Mouse (Mus musculus): ENCODE data around the gene Il4i1. TPM values are rescaled to one million over a fixed set of nuclear protein-coding genes. Genes with fewer than 3 reads are reported as not detected.

Il4i1 gene
- polyA plus RNA-seq, 1 experiment from 2014 or later = 0.64 TPM

GRCm38 (mm10) chr7:44859896-44860295, 43.7 kb downstream of the Il4i1 start:
- H3K4me1 ChIP-seq = peaks cover 55% of the 10 kb centered on the region
- no peak overlapping the region for H3K9ac ChIP-seq
- H3K9me3 ChIP-seq (replicated peaks) = no peaks in the 10 kb centered on the region
- no peak overlapping the region for H3K4me3 ChIP-seq
- H3K27me3 ChIP-seq (replicated peaks) = no peaks in the 10 kb centered on the region
- peaks cover 56% of the 10 kb centered on the region for H3K36me3 ChIP-seq
- WGBS (ENCODE audit: insufficient replicate concordance) = 80% methylated on average over 11 of the region's 11 CpGs
- no peak for ATAC-seq
- no peak overlapping the region for H3K4me2 ChIP-seq
- no peak overlapping the region for H3K27ac ChIP-seq

DNA sequence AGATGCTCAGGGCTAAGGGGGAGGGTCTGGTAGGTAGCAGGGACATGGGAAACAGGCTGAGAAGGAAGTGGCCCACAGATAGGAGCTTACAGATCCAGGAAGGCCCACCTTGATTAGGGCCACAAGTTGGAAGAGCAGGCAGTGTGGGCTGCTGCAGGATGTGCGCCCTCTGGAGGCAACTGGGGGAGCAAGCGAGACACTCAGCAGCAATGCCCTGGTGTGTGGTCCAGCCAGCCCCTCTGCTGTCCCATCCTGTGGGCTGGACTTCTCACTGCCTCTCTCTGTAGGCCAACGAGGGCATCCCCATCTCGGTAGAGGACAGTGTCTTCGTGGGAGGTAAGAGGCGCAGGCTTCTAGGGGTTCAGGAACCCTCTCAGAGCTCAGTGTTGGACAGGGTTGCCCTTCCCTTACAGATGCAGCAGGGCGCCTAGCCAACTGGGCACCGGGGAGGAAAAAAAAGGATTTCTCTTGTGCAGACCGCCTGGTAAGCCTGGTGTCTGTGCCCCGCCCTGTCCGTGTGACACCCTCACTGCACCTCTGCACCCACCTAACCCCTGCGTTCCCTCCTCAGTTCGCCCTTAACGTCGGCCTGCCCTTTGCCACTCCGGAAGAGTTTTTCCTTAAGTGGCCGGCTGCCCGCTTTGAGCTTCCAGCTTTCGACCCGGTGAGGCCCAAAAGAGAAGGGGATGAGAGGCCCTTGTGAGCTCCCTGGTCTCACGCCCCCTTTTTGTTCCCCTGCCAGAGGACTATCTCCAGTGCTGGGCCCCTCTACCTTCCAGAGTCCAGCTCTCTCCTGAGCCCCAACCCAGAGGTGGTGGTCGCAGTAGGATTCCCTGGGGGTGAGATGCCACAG, 44.6 kb downstream of the Il4i1 start:
- no peak overlapping the region for H3K27ac ChIP-seq
- H3K9ac ChIP-seq = 0 out of 2 replicates have a peak overlapping the region, but pooled peaks have one; percentile 2
- no peaks in the 10 kb centered on the region for H3K9me3 ChIP-seq (replicated peaks)
- H3K36me3 ChIP-seq = peaks cover 65% of the 10 kb centered on the region
- H3K27me3 ChIP-seq (replicated peaks) = no peaks in the 10 kb centered on the region
- ATAC-seq = 0 out of 2 replicates have a peak, but pooled peaks have one; percentile 22
- peaks cover 55% of the 10 kb centered on the region for H3K4me1 ChIP-seq
- H3K4me3 ChIP-seq = no peak overlapping the region
- 54% methylated on average over 22 of the region's 22 CpGs for WGBS (ENCODE audit: insufficient replicate concordance)
- no peak overlapping the region for H3K4me2 ChIP-seq

DNA sequence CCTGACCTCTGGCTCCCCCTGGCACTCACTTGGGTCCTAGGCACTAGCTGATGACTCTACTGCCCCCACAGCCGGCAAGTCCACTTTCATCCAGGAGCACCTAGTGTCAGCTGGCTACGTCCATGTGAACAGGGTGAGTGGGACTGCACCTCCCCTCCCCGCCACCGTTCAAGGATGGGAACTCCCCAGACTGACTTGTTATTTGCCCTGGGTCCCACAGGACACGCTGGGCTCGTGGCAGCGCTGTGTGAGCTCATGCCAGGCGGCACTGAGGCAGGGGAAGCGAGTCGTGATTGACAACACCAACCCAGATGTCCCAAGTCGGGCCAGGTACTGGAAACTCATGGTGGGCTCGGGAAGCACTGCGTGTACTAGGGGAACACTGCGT, 45.2 kb downstream of the Il4i1 start:
- ATAC-seq = no peak
- Histone ChIP-seq H3K4me3 (no peak overlapping the region), H3K4me1 (peaks cover 55% of the 10 kb centered on the region), H3K27ac (no peak overlapping the region), H3K4me2 (no peak overlapping the region), H3K9me3 (replicated peaks) (no peaks in the 10 kb centered on the region), H3K27me3 (replicated peaks) (no peaks in the 10 kb centered on the region), H3K9ac (no peak overlapping the region), H3K36me3 (peaks cover 70% of the 10 kb centered on the region)
- WGBS (ENCODE audit: insufficient replicate concordance) = 81% methylated on average over 14 of the region's 14 CpGs

DNA sequence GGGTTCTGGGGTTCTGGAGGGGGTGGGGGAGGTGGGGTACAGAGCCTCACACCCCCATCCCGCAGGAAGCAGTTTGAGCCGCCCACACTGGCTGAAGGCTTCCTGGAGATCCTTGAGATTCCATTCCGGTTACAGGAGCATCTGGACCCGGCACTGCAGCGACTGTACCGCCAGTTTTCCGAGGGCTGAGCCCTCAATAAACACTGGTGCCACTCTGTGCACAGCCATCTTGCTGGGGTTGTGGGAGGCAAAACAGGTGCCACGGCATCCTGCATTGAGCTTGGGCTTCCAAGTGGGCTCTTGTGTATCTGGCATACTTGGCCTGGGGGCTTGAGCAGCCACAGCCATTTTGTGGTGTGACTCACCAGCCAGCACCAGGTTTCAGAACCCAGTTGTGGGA, 46.2 kb downstream of the Il4i1 start:
- H3K9me3 ChIP-seq (replicated peaks) = no peaks in the 10 kb centered on the region
- peaks cover 71% of the 10 kb centered on the region for H3K36me3 ChIP-seq
- H3K27ac ChIP-seq = no peak overlapping the region
- no peak overlapping the region for H3K4me3 ChIP-seq
- peaks cover 62% of the 10 kb centered on the region for H3K4me1 ChIP-seq
- 88% methylated on average over 8 of the region's 8 CpGs for WGBS (ENCODE audit: insufficient replicate concordance)
- H3K9ac ChIP-seq = no peak overlapping the region
- H3K27me3 ChIP-seq (replicated peaks) = no peaks in the 10 kb centered on the region
- no peak overlapping the region for H3K4me2 ChIP-seq
- ATAC-seq = no peak

DNA sequence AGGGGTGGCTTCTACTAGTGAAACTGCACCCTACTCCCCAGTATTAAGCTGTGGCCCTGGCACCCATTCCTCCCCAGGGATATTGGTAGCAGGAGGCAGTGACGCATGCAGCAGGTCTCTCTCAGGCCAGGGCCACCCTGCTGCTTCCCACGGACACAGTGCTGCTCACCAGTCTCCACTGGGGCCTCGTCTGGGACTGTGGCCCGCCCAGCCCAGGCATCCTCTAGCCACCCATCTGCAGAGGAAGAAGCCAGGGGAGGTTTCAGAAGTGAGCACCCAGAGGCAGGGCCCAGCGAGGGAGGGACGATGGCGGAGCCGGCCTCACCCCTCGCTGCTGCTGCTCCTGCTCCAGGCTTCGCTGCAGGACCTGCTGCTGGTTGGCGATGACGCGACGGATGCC, 47.0 kb downstream of the Il4i1 start:
- no peak overlapping the region for H3K27ac ChIP-seq
- no peak overlapping the region for H3K4me2 ChIP-seq
- H3K9ac ChIP-seq = no peak overlapping the region
- no peak overlapping the region for H3K4me3 ChIP-seq
- H3K4me1 ChIP-seq = peaks cover 63% of the 10 kb centered on the region
- ATAC-seq = no peak
- WGBS (ENCODE audit: insufficient replicate concordance) = 86% methylated on average over 14 of the region's 14 CpGs
- H3K9me3 ChIP-seq (replicated peaks) = no peaks in the 10 kb centered on the region
- H3K36me3 ChIP-seq = peaks cover 71% of the 10 kb centered on the region
- no peaks in the 10 kb centered on the region for H3K27me3 ChIP-seq (replicated peaks)

DNA sequence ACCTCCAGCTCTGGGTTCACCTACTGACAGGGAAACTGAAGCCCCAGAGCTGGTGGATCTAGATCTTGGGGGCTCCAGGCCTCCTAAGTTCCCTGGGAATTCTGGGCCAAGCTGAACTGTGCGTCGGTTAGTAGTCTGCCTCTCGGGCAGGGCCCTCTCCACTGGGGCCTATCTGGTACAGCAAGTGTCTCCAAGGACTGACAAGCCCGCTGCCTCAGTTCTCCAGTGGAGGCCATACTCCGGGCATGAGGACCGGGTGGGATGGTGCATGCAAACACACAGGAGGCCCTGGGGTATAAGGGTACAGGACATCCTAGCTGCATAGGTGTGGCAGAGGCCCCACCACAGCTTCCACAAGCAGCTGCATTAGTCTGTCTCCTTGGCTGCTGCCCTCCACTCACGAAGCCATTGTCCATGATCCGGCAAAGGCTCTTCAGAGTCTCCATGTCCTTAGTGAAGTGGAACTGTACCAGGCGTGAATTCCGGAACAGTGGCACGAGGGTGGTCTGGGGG, 47.9 kb downstream of the Il4i1 start:
- 87% methylated on average over 11 of the region's 11 CpGs for WGBS (ENCODE audit: insufficient replicate concordance)
- Histone ChIP-seq H3K27ac (no peak overlapping the region), H3K9ac (no peak overlapping the region), H3K4me3 (no peak overlapping the region), H3K9me3 (replicated peaks) (no peaks in the 10 kb centered on the region), H3K4me1 (peaks cover 65% of the 10 kb centered on the region), H3K4me2 (no peak overlapping the region), H3K27me3 (replicated peaks) (no peaks in the 10 kb centered on the region), H3K36me3 (peaks cover 66% of the 10 kb centered on the region)
- ATAC-seq = no peak

- Histone ChIP-seq H3K27ac (no peak overlapping the region), H3K27me3 (replicated peaks) (no peaks in the 10 kb centered on the region), H3K4me2 (no peak overlapping the region), H3K9me3 (replicated peaks) (no peaks in the 10 kb centered on the region), H3K4me3 (no peak overlapping the region), H3K9ac (no peak overlapping the region), H3K36me3 (peaks cover 60% of the 10 kb centered on the region), H3K4me1 (peaks cover 61% of the 10 kb centered on the region)
- 83% methylated on average over 24 of the region's 24 CpGs for WGBS (ENCODE audit: insufficient replicate concordance)
- ATAC-seq = no peak
Measured at GRCm38 (mm10) chr7:44864595-44865542, 48.7 kb downstream of the Il4i1 start.

DNA sequence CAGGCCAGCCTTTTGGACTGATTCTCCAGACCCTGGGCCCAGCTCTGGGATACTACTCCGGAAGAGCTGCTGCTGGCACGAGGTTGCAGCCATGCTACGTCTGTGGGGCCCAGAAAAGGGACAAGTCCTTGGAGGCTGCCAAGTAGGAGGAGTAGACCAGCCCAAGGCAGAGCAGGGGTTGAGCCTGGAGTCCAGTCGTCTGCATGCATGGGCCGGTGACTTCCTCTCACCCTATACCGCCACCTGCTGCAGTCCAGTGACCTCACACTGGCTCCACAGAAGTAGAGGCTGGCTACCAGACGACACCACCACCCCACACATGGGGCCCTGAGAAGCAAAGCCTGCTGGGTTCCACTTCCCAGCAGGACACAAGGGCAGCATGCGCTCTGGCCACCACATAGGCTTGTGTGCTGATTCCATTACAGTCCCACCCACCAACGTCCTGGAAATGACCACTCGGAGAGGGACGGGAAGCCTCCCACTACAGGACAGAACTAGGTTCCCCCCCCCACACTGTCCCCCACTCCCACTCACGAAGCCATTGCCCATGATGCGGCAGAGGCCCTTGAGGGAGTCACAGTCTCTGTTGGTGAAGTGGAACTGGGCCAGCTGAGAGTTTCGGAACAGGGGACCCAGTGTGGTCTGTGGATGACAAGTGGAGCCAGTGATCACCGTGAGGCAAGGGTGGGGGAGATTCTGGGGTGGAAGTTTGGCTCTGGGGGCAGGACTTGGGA, 50.3 kb downstream of the Il4i1 start:
- peak overlapping the region; percentile 22; the same call in 1 of the 2 replicates for H3K9ac ChIP-seq

DNA sequence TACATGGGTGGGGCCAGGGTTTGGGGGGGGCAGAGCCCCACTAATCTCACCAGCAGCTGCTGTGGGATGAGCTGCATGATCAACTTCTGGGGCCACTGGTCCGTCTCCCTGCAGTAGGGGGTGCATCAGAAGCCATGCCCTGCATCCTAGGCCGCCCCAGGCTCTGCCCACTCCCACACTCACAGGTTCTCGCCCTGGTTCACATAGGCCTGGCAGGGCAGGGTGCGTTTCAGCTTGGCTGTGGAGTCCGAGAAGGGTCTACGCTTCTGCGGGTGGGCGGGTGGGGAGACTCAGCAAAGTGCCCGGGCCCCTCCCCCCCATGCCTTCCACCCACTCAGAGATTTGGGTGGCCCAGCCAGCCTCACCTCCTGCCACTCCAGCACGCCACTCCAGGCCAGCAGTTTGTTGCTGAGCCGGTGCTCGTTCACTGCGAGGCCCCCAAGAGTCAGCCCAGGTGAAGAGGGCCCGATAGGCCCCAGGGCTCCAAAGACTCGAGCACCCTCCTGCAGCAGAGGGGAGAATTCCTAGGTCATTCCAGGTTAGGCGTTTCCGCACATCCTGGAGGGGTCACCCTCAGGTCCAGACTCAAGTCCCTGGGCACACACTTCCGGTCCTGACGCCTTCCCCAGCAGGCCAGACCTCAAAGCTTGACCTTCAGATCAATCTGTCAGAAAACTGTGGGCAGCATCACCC, 51.0 kb downstream of the Il4i1 start:
- Histone ChIP-seq H3K9ac (no peak overlapping the region), H3K4me1 (peaks cover 57% of the 10 kb centered on the region)

More for the DNA sequence above, 50.3 kb downstream of the Il4i1 start:
- H3K27ac ChIP-seq = peak overlapping the region; percentile 61; the same call in 1 of the 2 replicates
- H3K27me3 ChIP-seq (replicated peaks) = no peaks in the 10 kb centered on the region
- peaks cover 49% of the 10 kb centered on the region for H3K36me3 ChIP-seq
- H3K4me3 ChIP-seq = no peak overlapping the region
- peaks cover 57% of the 10 kb centered on the region for H3K4me1 ChIP-seq
- WGBS (ENCODE audit: insufficient replicate concordance) = 56% methylated on average over 15 of the region's 15 CpGs
- H3K4me2 ChIP-seq = peak overlapping the region; percentile 92
- H3K9me3 ChIP-seq (replicated peaks) = no peaks in the 10 kb centered on the region
- ATAC-seq = no peak

DNA sequence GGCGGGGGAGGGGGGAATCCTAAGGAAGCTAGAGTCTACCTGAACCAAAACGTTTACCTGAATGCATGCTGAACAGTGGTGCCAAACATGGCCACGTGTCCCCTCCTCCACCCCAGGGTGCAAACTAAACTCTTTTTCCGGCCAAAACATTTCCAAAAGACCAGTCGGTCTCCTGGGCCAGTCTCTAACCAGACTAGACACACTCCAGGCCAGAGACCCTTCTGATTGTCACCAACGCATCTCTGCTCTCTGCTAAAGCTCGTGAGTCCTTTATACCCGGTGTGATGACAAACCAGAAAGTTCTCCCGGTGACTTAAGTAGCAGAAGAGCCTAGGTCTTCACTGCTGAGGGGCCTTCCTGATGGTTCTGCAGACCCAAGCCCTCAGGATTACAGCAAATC, 51.6 kb downstream of the Il4i1 start:
- H3K4me2 ChIP-seq = peak overlapping the region; percentile 92
- peaks cover 62% of the 10 kb centered on the region for H3K4me1 ChIP-seq
- H3K27ac ChIP-seq = no peak overlapping the region
- 65% methylated on average over 9 of the region's 9 CpGs for WGBS (ENCODE audit: insufficient replicate concordance)
- H3K36me3 ChIP-seq = peaks cover 36% of the 10 kb centered on the region
- H3K9me3 ChIP-seq (replicated peaks) = no peaks in the 10 kb centered on the region
- H3K4me3 ChIP-seq = peak overlapping the region; percentile 81
- ATAC-seq = no peak
- H3K9ac ChIP-seq = no peak overlapping the region; the same call in 1 of the 2 replicates
- H3K27me3 ChIP-seq (replicated peaks) = no peaks in the 10 kb centered on the region

More for the DNA sequence above, 51.0 kb downstream of the Il4i1 start:
- no peak for ATAC-seq
- H3K4me3 ChIP-seq = no peak overlapping the region; the same call in 1 of the 2 replicates
- peak overlapping the region; percentile 92 for H3K4me2 ChIP-seq
- WGBS (ENCODE audit: insufficient replicate concordance) = 76% methylated on average over 19 of the region's 19 CpGs
- peak overlapping the region; percentile 22; the same call in 1 of the 2 replicates for H3K27ac ChIP-seq
- H3K36me3 ChIP-seq = peaks cover 42% of the 10 kb centered on the region
- H3K27me3 ChIP-seq (replicated peaks) = no peaks in the 10 kb centered on the region
- H3K9me3 ChIP-seq (replicated peaks) = no peaks in the 10 kb centered on the region

DNA sequence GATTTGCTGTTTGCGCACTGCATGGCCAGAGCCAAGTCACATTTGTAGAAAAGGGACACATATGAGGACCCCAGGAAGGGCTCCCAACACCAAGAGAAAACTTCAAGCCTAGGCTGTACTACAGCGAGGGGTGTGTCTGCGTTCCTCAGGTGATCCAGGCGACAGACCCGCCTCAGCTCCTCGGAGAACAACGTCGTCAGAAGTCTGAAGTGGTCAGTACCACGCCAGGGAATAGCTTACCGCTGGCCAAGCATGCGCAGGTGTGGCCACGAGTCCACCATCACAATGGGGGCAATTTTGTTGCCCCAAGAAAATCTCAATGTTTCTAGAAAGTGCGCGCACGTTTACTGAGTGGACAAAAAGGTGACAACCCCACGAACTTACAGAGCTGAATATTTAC, 52.3 kb downstream of the Il4i1 start:
- Histone ChIP-seq H3K4me2 (peak overlapping the region; percentile 92), H3K4me1 (peaks cover 68% of the 10 kb centered on the region), H3K9ac (peak overlapping the region; percentile 90), H3K4me3 (peak overlapping the region; percentile 81), H3K36me3 (peaks cover 29% of the 10 kb centered on the region), H3K9me3 (replicated peaks) (no peaks in the 10 kb centered on the region), H3K27me3 (replicated peaks) (no peaks in the 10 kb centered on the region), H3K27ac (peak overlapping the region; percentile 96; the same call in 1 of the 2 replicates)
- WGBS (ENCODE audit: insufficient replicate concordance) = 13% methylated on average over 16 of the region's 16 CpGs
- ATAC-seq = no peak

Data from liver, embryonic 12.5 days (tissue).